Mouse (Mus musculus) ES-E14 (cell line): Measurements from ENCODE around the gene Cct2.

Source experiments
- CHD2 ChIP-seq: IDR thresholded peaks from 2 replicates; pipeline ENCODE4 v1.6.1; 2014; ENCODE audit warnings: mild to moderate bottlenecking, low read depth, low read length, inconsistent platforms
- MAFK ChIP-seq: IDR thresholded peaks from 2 replicates; pipeline ENCODE4 v1.6.1; 2014; ENCODE audit warnings: mild to moderate bottlenecking, low read depth, low read length, inconsistent platforms; ENCODE audit not compliant: insufficient read depth
- ZC3H11A ChIP-seq: IDR thresholded peaks from 2 replicates; pipeline ENCODE4 v1.6.1; 2012; ENCODE audit warnings: low read depth, mild to moderate bottlenecking, inconsistent platforms, low read length, borderline replicate concordance

DNA sequence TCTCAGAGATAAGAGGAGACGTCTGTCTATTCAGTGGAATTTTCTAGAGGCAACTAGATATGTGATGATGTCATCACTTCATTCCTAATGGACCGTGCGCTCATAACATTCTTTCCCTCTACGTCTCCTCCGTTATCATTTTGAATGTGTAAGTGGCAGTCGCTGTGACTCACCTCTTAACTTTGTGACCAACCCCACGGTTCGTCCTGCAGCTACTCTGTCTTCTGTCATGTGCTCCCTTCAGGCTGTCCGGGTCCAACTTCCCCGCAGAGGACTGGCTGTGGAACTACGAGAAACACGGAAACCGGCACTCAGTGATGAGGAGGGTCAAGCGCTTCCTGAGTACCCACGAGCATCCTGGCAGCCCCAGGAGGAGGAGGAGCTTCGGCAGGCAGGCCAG, 39.9 kb downstream of the Cct2 start:
- TF ChIP-seq CHD2 (no peak), MAFK (no peak), ZC3H11A (no peak)
